In the genomic region with DNA sequence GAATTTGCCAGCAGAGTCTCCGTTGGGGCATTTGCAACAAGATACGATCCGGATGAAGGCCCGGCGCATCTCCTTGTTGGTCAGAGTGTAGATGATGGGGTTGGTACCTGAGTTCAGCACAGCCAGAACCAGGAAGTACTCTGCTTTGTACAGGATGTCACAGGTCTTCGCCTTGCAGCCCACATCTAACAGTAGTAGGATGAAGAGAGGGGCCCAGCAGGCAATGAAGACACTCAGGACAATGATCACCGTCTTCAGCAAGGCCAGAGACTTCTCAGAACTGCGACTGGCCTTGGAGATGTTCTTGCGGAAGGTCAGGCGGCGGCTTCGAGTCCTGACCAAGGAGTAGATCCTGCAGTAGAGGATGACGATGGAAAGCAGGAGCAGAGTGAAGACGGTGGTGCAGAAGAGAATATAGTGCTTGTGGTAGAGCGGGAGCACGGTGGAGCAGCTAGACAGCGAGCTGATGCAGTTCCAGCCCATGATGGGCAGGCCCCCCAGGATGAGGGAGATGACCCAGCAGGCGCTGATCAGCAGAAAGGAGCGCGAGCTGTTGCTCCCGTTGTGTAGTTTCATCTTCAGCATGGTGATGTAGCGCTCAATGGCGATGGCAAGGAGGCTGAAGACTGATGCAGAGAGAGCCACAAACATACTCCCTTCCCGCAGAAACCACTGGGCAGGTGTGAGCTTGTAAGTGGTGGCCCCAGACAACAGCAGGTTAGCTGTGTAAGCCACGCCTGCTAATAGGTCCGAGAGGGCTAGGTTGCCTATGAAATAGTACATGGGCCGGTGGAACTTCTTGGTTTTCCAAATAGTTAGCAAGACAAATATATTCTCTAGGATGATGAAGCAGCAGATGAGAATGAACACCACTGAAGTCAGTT, we compare ENCODE assay signal across 8 mouse cellular contexts. TPM values are rescaled to one million over a fixed set of nuclear protein-coding genes. Genes with fewer than 3 reads are reported as not detected.
A peak's percentile ranks its signal among the peaks of the same experiment; 100 is the strongest.
DNase-seq lines count a peak whose midpoint lies in the region; ATAC-seq and TF ChIP-seq lines count a peak whose summit lies in the region.

No protein-coding gene starts in this region.

- intact Hi-C loops in gastrocnemius, adult 2 months (cut with DNase I), result loop anchor here (2.0 to 5.0 kb wide), 2 partner anchors 175 to 267 kb away; a partner anchor contains a TSS

- H3K4me1 ChIP-seq in heart, embryonic 12.5 days (replicated peaks), result peaks cover 41% of the 10 kb centered on the region
- H3K4me1 ChIP-seq in liver, embryonic 14.5 days (replicated peaks; ENCODE audit: control insufficient read depth in 2 of 2, insufficient read depth in 2 of 2, low read length in 1 of 2), result peaks cover 13 to 22% of the 10 kb centered on the region in 2 experiments

- H3K9ac ChIP-seq in heart, embryonic 12.5 days, result peak overlapping the region; percentile 94
- H3K9ac ChIP-seq in liver, embryonic 14.5 days (replicated peaks), result no peak overlapping the region

- H3K27ac ChIP-seq in gastrocnemius, adult 2 months, result peak overlapping the region; percentile 94
- H3K27ac ChIP-seq in heart, embryonic 12.5 days (ENCODE audit: poor library complexity, severe bottlenecking), result peak overlapping the region; percentile 25; the same call in 1 of the 2 replicates
- no peak overlapping the region for H3K27ac ChIP-seq in liver, embryonic 14.5 days

- H3K36me3 ChIP-seq in heart, embryonic 12.5 days, result peaks cover 40% of the 10 kb centered on the region
- H3K36me3 ChIP-seq in liver, embryonic 14.5 days (replicated peaks; ENCODE audit: control insufficient read depth, insufficient read depth, low read depth), result no peaks in the 10 kb centered on the region

- peak; percentile 45 for ATAC-seq in CD4-positive, CD25-positive, alpha-beta regulatory T cell, adult 4 months
- ATAC-seq in heart, embryonic 12.5 days (ENCODE audit: insufficient number of reproducible peaks, low FRiP score), result no peak
- ATAC-seq in liver, embryonic 14.5 days (ENCODE audit: insufficient read depth), result no peak
- ATAC-seq in megakaryocyte progenitor cell, adult 5-6 weeks (replicated peaks; ENCODE audit: poor library complexity), result no peak

- 81% methylated on average over 27 of the region's 27 CpGs for WGBS in heart, embryonic 12.5 days
- WGBS in liver, embryonic 14.5 days (ENCODE audit: insufficient replicate concordance), result 75% methylated on average over 27 of the region's 27 CpGs

- no peak for TF ChIP-seq CTCF in gastrocnemius, adult 2 months (IDR thresholded peaks at IDR 0.05)
- TF ChIP-seq CTCF in liver, embryonic 14.5 days (IDR thresholded peaks at IDR 0.05; ENCODE audit: low read depth), result no peak

- peak overlapping the region; percentile 81 for H3K4me2 ChIP-seq in heart, embryonic 12.5 days
- peak overlapping the region; percentile 99 for H3K4me2 ChIP-seq in liver, embryonic 14.5 days (ENCODE audit: low read depth)

- TF ChIP-seq EP300 in liver, embryonic 14.5 days (IDR thresholded peaks at IDR 0.05; ENCODE audit: low read depth), result no peak

- no peaks in the 10 kb centered on the region for H3K9me3 ChIP-seq in heart, embryonic 12.5 days (replicated peaks)
- H3K9me3 ChIP-seq in liver, embryonic 14.5 days (ENCODE audit: control insufficient read depth, low read length), result no peaks in the 10 kb centered on the region

- H3K27me3 ChIP-seq in heart, embryonic 12.5 days (replicated peaks), result no peaks in the 10 kb centered on the region
- H3K27me3 ChIP-seq in liver, embryonic 14.5 days (ENCODE audit: control insufficient read depth, insufficient read depth, low read length), result no peaks in the 10 kb centered on the region

- no peak for DNase-seq in gastrocnemius, adult 2 months
- DNase-seq in gastrocnemius, adult 18-20 months (ENCODE audit: low spot score), result no peak
- DNase-seq in liver, embryonic 14.5 days (ENCODE audit: low read depth in 3 of 3, low spot score in 3 of 3), result no peak
- no peak for DNase-seq in right cerebral cortex, postnatal 14 days
- no peak for DNase-seq in spleen, adult 18-20 months

- peak overlapping the region; percentile 81 for H3K4me3 ChIP-seq in gastrocnemius, adult 2 months
- peak overlapping the region; percentile 72 for H3K4me3 ChIP-seq in heart, embryonic 12.5 days
- no peak overlapping the region for H3K4me3 ChIP-seq in liver, embryonic 14.5 days (ENCODE audit: insufficient read depth in 1 of 2, low read depth in 2 of 2, low read length in 2 of 2)

RNA-seq across cellular contexts. Expression of a gene that starts 2.7 kb away (rescaled TPM):
- 10 to 100 TPM; 16.9 to 34.1 TPM for total RNA-seq in gastrocnemius, adult 2 months (2021)
- total RNA-seq in gastrocnemius, adult 18-20 months (2021), result 10 to 100 TPM; 17.9 to 24.8 TPM
- polyA plus RNA-seq in CD4-positive, CD25-positive, alpha-beta regulatory T cell, adult 4 months (2017; shearing (Covaris generic)), result 100 to 1,000 TPM; 195 to 238 TPM
- 86.0 and 87.5 TPM in 2 replicates for polyA plus RNA-seq in heart, embryonic 12.5 days (2016; fragmentation: Nextera tagmentation; extraction: Ambion mirVana)
- polyA plus RNA-seq in liver, embryonic 14.5 days (2012; rRNA removed), result 5.9 and 6.3 TPM in 2 replicates
- polyA plus RNA-seq in liver, embryonic 14.5 days (2014; fragmentation: Nextera tagmentation; extraction: Ambion mirVana), result 5.6 and 6.3 TPM in 2 replicates
- 0.98 and 2.7 TPM in 2 replicates for total RNA-seq in megakaryocyte progenitor cell, adult 5-6 weeks (2015)
- total RNA-seq in megakaryocyte progenitor cell, adult 5-6 weeks (2017), result 0.17 and 1.3 TPM in 2 replicates

Comparison
In these comparisons a context has a peak if more than half of its experiments do, and no peak if none do; other contexts are left out.
1. H3K4me3 ChIP-seq: peak in gastrocnemius, adult 2 months (single experiment) and heart, embryonic 12.5 days (single experiment); none in liver, embryonic 14.5 days (0 of 2).
2. RNA of a gene that starts 2.7 kb away (total RNA-seq): 16.9 to 34.1 TPM in gastrocnemius, adult 2 months and 17.9 to 24.8 TPM in gastrocnemius, adult 18-20 months; 0.17 to 2.7 TPM in megakaryocyte progenitor cell, adult 5-6 weeks; every median in the first group is over 4 times any median in the second.